Mouse (Mus musculus) adrenal gland, adult 8-10 months (tissue): Measurements from ENCODE around the gene Psmb2. TPM values are rescaled to one million over a fixed set of nuclear protein-coding genes. Genes with fewer than 3 reads are reported as not detected.

Source experiments
- DNase-seq: peaks from one replicate; pipeline ENCODE4 v3.0.0; 2022
- total RNA-seq, 4 experiments: library from RNA; stranded (reverse); gene quantifications; 2 replicates each; pipeline ENCODE4 v1.2.4; 2022

Psmb2 gene
- total RNA-seq = 100 to 1,000 TPM; 122 to 151 (median 135) TPM

DNA sequence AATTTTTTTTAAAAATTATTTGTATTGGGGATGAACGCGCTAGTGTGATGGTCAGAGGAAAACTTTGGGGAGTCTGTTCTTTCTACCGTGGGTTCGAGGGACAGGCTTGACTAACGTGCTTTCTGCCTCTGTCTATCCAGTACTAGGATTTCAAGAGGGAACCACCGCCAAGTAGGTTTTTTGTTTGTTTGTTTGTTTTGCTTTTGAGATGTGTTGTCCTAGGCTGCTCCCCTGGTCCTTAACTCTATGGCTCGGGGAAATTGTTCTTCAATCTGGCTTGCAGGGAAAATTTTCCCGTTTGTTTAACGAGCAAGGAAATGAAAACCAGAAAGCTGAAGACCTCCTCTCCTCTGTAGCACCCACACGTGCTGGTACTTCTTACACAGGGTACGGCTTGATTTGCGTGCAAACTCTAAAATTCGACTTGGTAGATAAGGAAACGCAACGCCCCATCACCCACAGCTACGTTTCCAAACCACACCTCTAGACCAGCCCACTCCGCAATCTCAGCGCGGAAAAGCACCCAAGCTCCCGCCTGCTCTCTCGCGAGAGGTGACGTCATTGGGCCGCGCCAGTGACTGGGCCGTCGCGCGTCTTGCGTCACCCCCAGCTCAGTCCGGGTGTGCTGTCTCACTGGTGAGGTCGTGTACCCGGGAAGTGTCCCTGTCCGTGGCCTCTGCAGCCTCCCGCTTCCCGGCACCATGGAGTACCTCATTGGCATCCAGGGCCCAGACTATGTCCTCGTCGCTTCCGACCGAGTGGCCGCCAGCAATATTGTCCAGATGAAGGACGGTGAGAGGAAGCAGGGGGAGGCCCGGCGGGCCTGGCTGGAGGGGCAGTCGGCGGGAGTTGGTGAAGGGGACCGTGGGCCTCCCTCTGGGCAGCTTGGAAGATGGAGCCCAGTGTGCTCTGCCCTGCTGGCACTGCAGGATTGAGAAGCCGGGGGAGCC lies at the start of gene Psmb2:
TSS of gene Psmb2 (plus strand) at position 577 of the 950 bp plus-strand sequence.
- DNase-seq = peak; percentile 96

DNA sequence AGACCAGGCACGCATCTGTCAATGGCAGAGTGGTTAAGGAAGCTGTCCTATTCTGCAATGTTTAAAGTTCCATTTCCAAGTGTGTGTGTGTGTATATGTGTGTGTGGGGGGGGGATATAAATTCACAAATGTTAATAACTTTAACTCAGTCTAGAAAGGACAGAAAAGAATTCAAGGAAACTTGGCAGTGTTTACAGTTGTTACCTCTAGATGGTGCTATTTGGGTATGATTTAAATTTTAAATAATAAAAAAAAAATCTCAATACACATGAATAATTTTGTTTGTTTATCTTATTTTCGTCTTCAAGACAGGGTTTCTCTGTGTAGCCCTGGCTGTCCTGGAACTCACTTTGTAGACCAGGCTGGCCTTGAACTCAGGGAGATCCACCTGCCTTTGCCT lies 45.5 kb upstream of the Psmb2 start:
- DNase-seq = no peak

DNA sequence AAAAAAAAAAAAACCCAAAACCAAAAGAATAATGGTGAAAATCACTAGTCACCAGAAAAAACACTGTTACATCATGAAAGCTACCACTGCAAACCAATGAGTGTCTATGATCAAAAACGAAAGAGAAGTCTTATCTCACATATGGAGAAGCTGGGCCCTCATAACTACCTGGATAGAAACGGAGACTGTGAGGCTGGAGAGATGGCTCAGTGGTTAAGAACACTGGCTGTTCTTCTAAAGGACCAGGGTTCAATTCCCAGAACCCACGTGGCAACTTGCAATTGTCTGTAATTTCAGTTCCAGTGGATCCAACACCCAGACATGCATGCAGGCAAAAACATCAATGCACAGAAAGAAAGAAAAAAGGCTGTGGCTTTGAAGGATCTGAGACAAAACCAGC lies 44.8 kb upstream of the Psmb2 start:
- DNase-seq = no peak

DNA sequence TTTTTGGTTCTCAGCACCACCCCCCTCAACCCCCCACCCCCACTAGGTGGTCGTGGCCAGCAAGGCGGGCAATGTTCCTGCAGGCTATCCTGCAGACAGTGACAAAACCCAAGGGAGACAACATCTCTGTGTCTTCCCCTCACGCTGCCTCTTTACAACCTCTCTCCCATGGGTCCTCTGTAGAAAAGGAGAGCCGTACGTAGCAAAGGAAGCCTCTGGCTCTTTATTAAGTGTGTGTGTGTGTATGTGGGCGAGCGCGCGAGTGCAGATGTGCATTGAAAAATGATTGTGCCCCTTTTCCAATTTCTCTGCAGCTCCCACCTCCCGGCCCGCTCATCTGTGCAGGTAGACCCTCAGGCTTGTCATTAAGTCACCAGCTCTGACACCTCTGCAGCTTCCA lies 41.1 kb upstream of the Psmb2 start:
- no peak for DNase-seq

DNA sequence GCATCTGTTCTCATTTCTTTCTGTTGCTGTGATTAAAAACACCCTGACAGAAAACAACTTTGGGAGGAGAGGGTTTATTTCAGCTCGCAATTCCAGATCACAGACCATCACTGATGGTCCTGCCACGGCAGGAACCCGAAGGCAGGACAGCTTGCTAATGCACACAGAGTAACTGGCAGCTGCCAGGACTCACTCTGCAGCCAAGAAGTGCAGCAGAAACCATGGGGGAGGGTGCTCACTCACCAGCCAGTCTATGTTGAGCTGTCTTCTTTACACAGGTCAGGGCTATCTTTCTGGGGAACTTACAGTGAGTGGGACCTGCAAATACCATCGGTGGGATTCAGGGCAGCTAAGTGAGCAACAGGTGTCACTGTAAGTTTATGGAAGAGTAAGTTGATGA lies 40.0 kb upstream of the Psmb2 start:
- no peak for DNase-seq

DNA sequence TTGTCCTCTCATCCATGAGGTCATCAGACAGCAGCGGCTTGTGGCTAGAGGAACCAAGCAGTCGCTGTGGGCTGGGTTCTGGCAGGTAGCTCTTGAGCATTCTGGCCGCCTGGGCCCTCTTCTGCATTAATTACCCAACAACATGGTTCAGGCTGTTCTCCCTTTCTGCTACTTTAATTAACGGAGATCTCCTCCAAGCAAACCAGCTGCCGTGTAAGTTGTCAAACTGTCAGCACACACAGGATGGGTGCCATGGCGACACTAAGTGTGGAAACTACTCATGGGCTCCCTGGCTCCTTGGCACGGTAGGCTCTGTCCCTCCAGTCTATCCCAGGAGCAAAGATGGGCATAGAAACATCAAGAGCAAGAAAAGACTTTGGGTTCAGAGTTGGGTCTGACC lies 38.1 kb upstream of the Psmb2 start:
- DNase-seq = no peak

DNA sequence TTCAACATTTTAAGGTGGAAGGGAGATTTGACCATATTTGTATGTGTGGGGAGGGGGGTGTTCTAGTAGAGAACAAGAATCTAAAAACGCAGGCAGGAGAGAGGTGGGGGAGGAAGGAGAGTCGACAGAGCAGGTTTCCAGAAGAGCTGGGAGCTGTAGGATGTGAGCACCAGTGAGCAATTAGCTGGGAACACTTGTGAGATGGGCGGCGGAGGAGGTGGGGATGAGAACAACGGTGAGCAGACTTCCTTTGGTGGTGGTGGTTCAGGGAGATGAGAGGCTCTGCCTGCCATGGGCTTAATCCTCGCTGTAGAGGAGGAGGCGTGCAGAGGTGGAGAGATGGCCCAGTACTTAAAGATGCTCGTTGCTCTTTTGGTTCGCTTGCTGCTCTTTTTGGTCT lies 35.5 kb upstream of the Psmb2 start:
- DNase-seq = no peak

DNA sequence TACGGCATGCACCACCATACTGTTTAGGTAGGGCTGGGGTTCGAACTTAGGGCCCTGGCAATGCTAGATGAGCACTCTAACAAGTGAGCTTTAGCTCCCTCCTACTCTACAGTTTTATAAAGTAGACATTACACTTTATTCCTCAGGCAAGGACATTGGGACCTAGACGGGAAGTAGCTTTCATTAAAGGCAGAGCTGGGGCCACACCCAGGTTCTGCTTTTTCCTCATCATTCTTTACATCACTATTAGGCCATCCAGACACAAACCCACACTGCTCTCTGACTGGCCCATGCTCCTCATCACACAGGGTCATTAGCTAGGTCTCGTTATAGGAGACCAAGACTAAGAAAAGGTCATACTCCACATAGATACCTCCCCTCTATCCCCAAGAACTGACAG lies 33.6 kb upstream of the Psmb2 start:
- DNase-seq = no peak

DNA sequence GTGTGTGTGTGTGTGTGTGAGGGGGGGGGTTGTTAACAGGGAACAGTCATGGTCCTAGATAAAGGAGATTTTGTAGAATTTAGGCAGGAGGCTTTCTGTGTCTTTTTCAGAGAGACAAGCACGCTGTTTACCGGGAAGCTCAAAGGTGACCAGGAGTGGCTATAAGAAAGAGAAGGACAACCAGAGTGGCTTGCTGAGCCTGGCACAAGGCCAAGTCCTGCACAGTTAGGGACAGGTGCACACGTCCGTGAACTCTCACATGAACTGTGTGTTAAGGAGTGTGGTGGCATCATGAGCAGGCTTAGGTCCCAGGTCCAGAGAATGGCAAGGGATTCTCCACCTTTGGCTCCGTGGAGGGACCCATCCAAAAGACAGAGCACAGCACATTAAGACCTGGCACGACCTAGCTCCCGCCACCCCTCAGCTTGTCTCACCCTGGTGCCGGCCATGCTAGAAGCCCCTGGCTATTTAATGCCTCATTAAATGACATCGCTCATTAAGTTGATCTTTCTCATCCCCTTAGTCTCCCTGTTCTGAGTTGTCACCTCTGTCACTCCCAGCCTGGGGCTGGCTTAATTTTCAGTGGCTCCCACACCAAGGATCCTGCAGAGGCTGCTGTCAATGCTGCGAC lies 33.0 kb upstream of the Psmb2 start:
- DNase-seq = no peak

DNA sequence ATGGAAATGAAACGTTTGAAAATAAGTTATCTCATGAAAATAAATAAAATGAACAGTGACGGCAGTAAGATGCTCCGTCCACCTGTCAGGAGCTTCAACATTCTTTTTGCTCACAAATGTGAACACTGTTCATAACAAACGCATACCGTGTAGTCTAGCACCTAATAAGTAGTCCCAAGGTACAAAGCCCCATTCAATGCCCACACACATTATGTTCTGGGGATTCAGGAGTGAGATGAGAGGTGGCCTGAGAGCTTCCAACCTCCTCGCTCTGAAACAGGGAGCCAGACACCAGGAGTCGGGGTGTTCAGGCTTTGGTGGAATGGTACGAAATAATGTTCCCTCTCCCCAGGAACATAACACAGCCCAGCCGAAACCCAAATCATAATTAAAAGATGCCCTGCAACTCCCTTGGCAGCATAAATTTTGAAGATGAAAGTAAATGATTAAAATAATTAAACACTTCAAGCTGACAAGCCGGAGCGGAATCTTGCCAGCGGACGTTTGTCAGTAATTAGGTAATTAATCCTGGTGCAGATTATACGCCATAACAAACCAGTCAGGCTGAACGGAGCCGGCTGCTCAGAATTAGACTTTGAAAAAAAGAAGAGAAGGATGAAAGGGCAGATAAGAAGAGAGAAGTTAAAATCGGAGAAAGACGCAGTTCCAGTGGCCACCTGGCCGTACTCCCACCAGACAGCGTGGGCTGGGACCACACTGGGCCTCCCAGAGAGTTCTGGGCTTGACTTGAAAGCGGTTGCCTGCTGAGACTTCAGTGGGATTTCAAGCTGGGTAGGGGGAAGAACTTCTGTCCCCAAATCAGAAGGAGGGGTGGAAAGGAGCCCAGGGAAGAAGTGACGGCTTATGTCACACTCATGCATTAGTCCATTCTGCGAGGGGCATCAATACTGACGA lies 29.2 kb upstream of the Psmb2 start:
- DNase-seq = no peak

DNA sequence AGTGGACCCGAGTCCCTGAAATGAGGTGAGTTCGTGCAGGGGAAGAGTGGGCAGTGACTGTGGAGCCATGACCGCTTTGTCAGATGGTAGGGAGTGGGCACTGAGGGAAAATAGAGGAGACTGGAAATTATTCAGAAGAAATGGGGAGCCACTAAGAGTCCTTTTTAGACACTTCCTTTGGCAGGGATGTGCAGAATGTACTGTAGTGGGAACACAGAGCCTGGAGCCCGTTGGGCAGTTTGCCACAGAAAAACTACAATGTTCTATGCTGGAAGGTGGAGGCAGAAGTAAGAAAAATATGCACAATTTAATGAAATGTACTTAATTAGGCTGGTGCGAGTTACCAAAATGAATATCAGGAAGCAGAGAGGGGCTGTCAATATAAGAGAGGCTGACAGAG lies 24.3 kb upstream of the Psmb2 start:
- DNase-seq = no peak

DNA sequence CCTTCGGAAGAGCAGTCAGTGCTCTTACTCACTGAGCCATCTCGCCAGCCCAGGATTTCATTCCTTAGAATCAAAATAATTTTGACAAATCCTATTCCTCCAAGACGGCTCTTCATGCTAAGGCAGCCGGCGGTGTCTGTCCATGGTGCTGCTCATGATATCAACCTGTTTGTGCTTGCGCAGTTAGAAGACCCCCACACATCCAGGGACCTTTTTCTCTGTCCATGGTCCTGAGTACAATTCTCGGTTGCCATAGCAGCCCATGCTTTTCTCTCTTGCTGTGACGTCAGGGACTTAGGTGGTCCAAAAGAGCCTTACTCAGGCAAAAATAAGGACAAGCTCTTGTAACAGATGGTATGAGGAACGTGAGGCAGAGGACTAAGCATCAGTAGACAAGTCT lies 22.1 kb upstream of the Psmb2 start:
- no peak for DNase-seq

DNA sequence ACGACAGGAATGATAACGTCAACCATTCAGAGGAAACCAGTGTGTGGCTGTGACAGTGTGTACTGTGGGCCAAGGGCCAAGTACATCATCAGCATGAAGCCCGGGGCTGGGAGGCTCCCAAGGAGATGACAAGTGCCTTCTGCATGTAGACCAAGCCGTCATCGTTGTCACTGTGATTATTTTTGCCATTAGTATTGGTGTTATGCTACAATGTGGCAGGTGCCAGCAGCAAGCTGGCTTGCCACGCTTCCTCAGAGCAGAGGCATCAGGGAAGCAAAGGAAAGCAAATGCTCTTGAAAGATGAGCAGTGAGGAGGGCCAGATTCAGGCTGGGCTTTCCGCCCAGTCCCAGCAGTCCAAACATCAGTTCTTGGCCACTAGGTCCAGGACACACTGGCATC lies 16.2 kb upstream of the Psmb2 start:
- DNase-seq = no peak

DNA sequence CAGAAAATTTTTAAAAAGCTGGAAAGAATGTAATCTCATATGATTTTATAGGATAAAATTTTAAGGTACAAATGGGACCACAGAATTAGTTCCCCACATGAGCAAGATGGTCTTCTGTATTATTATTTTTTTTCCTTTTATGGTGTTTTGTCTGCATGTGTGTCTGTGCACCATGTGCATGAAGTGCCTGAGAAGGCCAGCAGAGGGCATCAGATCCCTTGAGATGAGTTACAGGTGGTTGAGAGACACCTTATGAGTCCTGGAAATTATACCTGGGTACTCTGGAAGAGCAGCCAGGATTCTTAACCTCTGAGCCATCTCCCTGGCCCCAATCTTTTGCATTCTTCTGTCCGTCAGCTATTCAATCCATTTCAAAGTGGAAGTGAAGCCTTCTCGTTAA lies 10.4 kb upstream of the Psmb2 start:
- DNase-seq = no peak

DNA sequence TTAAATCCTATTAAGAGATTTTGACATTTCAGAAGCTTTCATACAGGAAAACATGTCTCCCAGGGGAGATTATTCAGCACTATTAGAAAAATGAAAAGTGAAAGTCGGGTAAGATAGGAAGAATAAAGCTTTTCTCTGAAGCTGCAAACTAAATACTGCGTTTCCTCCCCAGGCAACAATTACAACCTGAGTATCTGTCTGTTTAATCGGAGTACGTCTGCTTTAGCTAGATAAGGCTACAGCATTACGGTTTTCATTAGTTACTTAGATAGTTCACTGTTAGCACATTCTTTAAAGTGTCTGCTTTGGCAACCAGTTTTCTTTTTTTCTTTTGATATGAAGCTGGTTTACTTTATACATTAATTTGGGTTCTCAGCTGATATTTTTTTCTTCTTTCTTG lies 4.9 kb downstream of the Psmb2 start:
- DNase-seq = no peak

DNA sequence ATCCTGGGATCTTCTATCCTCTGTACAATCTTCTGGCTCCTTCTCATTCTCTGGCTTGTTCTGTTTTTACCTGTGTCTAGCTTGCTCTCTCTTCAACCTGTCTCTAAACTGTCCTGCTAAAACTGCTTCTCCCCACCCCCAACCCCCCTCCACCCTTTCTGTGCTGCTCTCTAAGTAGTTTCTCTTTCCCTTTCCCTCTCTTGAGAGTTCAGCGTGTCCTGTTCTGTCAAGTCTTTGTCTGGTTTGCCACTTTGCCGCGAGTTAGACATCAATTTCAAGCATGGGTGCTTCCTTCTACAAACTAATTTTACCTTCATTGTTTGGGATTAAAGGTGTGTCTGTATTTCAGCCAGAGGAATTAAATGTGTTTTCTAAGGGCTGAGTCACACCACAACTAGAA lies 5.7 kb downstream of the Psmb2 start:
- no peak for DNase-seq

DNA sequence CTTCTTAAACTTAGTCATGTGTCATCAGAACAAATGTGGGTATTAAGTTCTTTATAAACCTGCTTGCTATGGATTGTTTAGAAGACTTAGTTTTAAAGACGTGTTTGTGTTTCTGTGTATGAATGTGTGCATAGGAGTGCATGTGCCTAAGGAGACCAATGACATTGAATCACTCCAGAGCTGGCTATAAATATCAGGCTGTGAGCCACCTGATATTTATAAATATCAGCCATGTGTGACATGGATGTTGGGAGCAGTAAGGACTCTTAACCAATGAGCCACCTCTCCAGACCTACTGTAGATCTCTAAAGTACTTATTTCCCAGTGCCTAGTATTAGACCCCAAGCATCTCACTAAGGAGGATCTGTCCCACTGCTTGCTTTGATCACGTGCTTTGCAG lies 12.0 kb downstream of the Psmb2 start:
- DNase-seq = no peak

DNA sequence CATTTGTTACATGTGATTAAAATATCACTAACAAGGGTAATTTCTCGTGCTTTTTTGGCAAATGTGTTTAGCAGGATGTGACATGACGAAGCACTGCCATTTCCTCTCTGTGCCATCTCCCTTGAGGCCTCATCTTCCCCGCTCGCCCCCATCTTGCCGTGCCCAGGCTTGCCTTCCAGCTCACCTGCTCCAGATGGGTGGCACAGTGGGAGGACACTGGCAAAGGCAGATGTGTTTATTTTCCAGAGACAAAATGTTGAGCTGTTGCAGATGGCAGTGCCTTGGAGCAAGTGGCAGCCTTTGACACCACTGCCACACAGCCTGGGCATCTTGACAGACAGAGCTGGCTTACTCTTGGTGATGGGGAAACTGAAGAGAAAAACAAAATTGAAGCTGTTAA lies 15.6 kb downstream of the Psmb2 start:
- no peak for DNase-seq

DNA sequence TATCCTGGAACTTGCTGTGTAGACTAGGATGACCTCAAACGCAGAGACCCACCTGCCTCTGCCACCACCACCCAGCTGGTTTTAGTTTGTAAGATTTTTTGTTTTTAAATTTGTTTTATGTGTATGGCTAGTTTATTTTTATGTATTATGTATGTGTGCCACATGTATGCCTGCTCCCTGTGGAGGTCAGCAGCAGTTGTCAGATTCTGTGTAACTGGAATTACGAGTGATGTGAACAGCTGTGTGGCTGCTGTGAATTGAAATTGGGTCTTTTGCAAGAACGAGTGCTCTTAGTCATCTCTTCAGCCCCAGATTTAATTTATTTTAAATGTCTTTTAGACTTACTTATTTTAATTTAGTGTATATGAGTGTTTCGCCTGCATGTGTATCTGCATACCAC lies 19.5 kb downstream of the Psmb2 start:
- no peak for DNase-seq

DNA sequence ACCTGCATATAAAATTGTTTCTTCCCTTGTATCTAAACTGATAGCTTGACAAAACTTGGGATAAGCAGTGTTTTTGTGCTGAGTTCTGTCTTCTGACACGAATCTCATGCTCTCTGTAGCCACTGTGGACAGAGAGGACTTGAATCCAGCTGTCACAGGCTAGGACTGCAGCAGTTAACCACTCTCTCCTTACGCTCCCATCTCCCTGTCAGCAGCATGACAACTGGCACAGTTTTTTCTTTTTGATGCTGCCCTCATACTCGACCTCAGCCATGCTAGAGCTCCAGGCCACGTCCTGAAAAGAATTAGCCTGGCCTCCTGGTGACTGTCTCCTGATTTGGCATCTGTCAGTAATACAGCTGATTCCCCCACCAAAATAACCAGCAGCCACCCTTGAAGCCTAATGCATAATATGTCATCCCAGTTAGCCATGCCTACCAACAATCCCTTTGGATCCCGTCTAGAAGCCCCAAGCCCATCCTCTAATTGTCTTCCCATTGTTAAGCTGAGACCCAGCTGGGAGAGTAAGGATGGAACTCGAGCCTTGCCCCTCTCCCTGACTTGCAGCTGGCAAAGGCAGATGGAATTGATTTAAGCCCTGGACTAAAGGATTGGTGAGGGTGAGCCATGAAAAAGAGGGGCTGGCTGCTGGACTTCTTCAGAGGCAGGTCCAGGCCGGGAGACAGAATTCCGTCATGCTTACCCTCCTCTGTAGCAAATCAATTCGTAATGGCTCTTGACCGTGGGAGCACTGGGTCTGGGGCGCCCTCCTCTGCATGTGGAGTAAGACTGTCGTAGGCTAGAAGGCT lies 29.4 kb downstream of the Psmb2 start:
- DNase-seq = no peak

DNA sequence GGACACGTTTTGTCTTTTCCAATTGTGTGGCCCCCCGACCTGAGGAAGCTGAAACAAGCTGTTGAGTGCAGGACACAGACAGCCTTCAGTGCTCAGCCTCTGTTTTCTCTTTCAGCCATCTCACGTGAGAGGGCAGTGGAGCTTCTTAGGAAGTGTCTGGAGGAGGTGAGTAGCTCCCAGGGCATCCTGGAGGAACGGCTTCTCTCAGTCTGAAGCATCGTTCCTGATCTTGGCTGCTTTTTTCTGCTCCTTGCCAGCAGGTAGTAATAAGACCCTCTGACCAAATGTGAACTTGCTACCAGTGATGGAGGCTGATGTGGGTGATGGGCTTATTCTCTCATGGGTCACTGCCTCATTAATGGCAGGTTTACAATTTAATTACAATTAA lies 30.0 kb downstream of the Psmb2 start:
- DNase-seq = no peak

DNA sequence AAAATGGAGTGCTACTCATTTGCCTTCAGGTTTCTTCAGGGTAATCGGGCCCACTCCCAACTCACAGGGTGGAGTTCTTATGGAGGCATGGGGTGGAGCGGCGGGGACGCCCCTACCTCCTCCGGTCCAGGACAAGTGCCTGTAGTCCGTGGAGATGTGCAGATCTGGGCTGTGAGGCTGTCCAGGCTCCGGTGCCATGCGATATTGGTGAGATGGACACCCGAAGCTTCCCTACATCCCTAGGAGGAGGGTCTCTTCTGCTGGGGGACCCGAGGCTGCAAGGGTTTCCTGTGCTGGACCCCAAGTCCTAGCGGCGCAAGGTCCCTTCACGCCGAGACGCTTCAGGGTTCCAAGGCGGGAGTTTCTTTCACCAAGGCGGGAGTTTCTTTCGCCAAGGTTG lies 54.7 kb downstream of the Psmb2 start:
- no peak for DNase-seq
